Mouse (Mus musculus): Measurements from ENCODE around the gene Enox1. TPM values are rescaled to one million over a fixed set of nuclear protein-coding genes. Genes with fewer than 3 reads are reported as not detected.

The Enox1 gene
- total and polyA plus RNA-seq, 3 experiments: not detected

GRCm38 (mm10) chr14:77608182-77608839 is 451.7 kb downstream of the Enox1 start:
- H3K27ac ChIP-seq (ENCODE audit: insufficient read depth, low read depth): no peak overlapping the region
- TF ChIP-seq USF1 (IDR thresholded peaks at IDR 0.05; ENCODE audit: low read depth, low read length): no peak
- TF ChIP-seq POLR2A (IDR thresholded peaks at IDR 0.05; ENCODE audit: low read depth, low read length): no peak
- no peak for TF ChIP-seq ZC3H11A (IDR thresholded peaks at IDR 0.05; ENCODE audit: low read depth, low read length)
- no peak for TF ChIP-seq ZMIZ1 (IDR thresholded peaks at IDR 0.05; ENCODE audit: low read depth, low read length)
- no peak for TF ChIP-seq MAZ (IDR thresholded peaks at IDR 0.05; ENCODE audit: low read depth, low read length)
- no peak for TF ChIP-seq ETS1 (conservative IDR thresholded peaks at IDR 0.05; ENCODE audit: low read depth, low read length)
- TF ChIP-seq IRF4 (IDR thresholded peaks at IDR 0.05; ENCODE audit: low read depth, low read length): no peak
- no peak for TF ChIP-seq NELFE (IDR thresholded peaks at IDR 0.05; ENCODE audit: low read depth, low read length)
- no peak for TF ChIP-seq KAT2A (IDR thresholded peaks at IDR 0.05; ENCODE audit: insufficient replicate concordance, low read length)
- TF ChIP-seq ZKSCAN1 (IDR thresholded peaks at IDR 0.05; ENCODE audit: borderline replicate concordance, low read depth, low read length): no peak
- no peak for TF ChIP-seq CTCF (conservative IDR thresholded peaks at IDR 0.05 in 1 of 2, IDR thresholded peaks at IDR 0.05 in 1 of 2; ENCODE audit: low read depth in 2 of 2, low read length in 2 of 2)
- TF ChIP-seq NRF1 (IDR thresholded peaks at IDR 0.05; ENCODE audit: low read depth, low read length): no peak
- TF ChIP-seq MAX (IDR thresholded peaks at IDR 0.05; ENCODE audit: low read length): no peak
- TF ChIP-seq CHD2 (IDR thresholded peaks at IDR 0.05; ENCODE audit: low read length): no peak
- dilution Hi-C loops (cut with MboI; ENCODE audit: extremely low pct_ligation_motif_present, extremely low pct_unique_long_range_greater_than_20kb, low sequenced_read_pairs) (no loop called here), in situ Hi-C loops (cut with MboI; ENCODE audit: low pct_ligation_motif_present, low pct_unique_long_range_greater_than_20kb, low sequenced_read_pairs) (no loop called here)
- H3K4me3 ChIP-seq (replicated peaks in 1 of 3; ENCODE audit: low read depth in 2 of 3, low read length in 2 of 3, poor library complexity in 1 of 3): no peak overlapping the region
- H3K79me2 ChIP-seq (replicated peaks; ENCODE audit: control insufficient read depth, extremely low read depth, insufficient read depth, poor library complexity, severe bottlenecking): no peaks in the 10 kb centered on the region
- no peaks in the 10 kb centered on the region for H3K27me3 ChIP-seq (replicated peaks)
- H3K4me1 ChIP-seq (ENCODE audit: control insufficient read depth in 1 of 2, insufficient read depth in 2 of 2): no peaks in the 10 kb centered on the region
- peaks cover 75% of the 10 kb centered on the region for H3K9me3 ChIP-seq (replicated peaks; ENCODE audit: low read length)
- DNase-seq (ENCODE audit: extremely low read depth): no peak
- H3K4me2 ChIP-seq (ENCODE audit: insufficient read depth, low read depth, poor library complexity, severe bottlenecking): no peak overlapping the region
- H3K36me3 ChIP-seq (replicated peaks in 1 of 2; ENCODE audit: control insufficient read depth in 1 of 2, insufficient read depth in 1 of 2, low read length in 1 of 2): no peaks in the 10 kb centered on the region
- H3K9ac ChIP-seq (ENCODE audit: insufficient read depth, low read depth): no peak overlapping the region

- H3K79me2 ChIP-seq (replicated peaks; ENCODE audit: control insufficient read depth, extremely low read depth, insufficient read depth, poor library complexity, severe bottlenecking): no peaks in the 10 kb centered on the region
- H3K9ac ChIP-seq (ENCODE audit: insufficient read depth, low read depth): no peak overlapping the region
- DNase-seq (ENCODE audit: extremely low read depth): no peak
- H3K4me1 ChIP-seq (ENCODE audit: control insufficient read depth in 1 of 2, insufficient read depth in 2 of 2): no peaks in the 10 kb centered on the region
- dilution Hi-C loops (cut with MboI; ENCODE audit: extremely low pct_ligation_motif_present, extremely low pct_unique_long_range_greater_than_20kb, low sequenced_read_pairs): no loop called here
- no peak overlapping the region for H3K27ac ChIP-seq (ENCODE audit: insufficient read depth, low read depth)
- H3K27me3 ChIP-seq (replicated peaks): no peaks in the 10 kb centered on the region
- H3K4me3 ChIP-seq (replicated peaks in 1 of 3; ENCODE audit: low read depth in 2 of 3, low read length in 2 of 3, poor library complexity in 1 of 3): no peak overlapping the region
- no peak for TF ChIP-seq KAT2A (IDR thresholded peaks at IDR 0.05; ENCODE audit: insufficient replicate concordance, low read length)
- TF ChIP-seq HCFC1 (IDR thresholded peaks at IDR 0.05; ENCODE audit: low read depth, low read length): no peak
- no peak for TF ChIP-seq TBP (conservative IDR thresholded peaks at IDR 0.05; ENCODE audit: low read depth, low read length)
- TF ChIP-seq POLR2A (IDR thresholded peaks at IDR 0.05; ENCODE audit: low read depth, low read length): no peak
- no peak for TF ChIP-seq ZNF384 (IDR thresholded peaks at IDR 0.05; ENCODE audit: low read depth, low read length)
- TF ChIP-seq UBTF (IDR thresholded peaks at IDR 0.05; ENCODE audit: low read depth, low read length): no peak
- no peak for TF ChIP-seq CTCF (conservative IDR thresholded peaks at IDR 0.05 in 1 of 2, IDR thresholded peaks at IDR 0.05 in 1 of 2; ENCODE audit: low read depth in 2 of 2, low read length in 2 of 2)
- no peak for TF ChIP-seq POLR2AphosphoS2 (IDR thresholded peaks at IDR 0.05; ENCODE audit: low read depth, low read length)
- TF ChIP-seq MEF2A (IDR thresholded peaks at IDR 0.05; ENCODE audit: borderline replicate concordance, low read depth, low read length): no peak
- TF ChIP-seq BHLHE40 (IDR thresholded peaks at IDR 0.05; ENCODE audit: low read depth, low read length): no peak
- TF ChIP-seq EP300 (IDR thresholded peaks at IDR 0.05; ENCODE audit: low read length): no peak
- TF ChIP-seq JUND (conservative IDR thresholded peaks at IDR 0.05; ENCODE audit: low read depth, low read length): no peak
- H3K9me3 ChIP-seq (replicated peaks; ENCODE audit: low read length): peaks cover 78% of the 10 kb centered on the region
- H3K36me3 ChIP-seq (replicated peaks in 1 of 2; ENCODE audit: control insufficient read depth in 1 of 2, insufficient read depth in 1 of 2, low read length in 1 of 2): peaks cover 0 to 2% of the 10 kb centered on the region in 2 experiments
- in situ Hi-C loops (cut with MboI; ENCODE audit: low pct_ligation_motif_present, low pct_unique_long_range_greater_than_20kb, low sequenced_read_pairs): no loop called here
- no peak overlapping the region for H3K4me2 ChIP-seq (ENCODE audit: insufficient read depth, low read depth, poor library complexity, severe bottlenecking)
These were observed 458.6 kb downstream of the Enox1 start for GRCm38 (mm10) chr14:77615201-77615600.
